Mouse (Mus musculus) B cell, adult (primary cell): Measurements from ENCODE around the gene Mob3b. TPM values are rescaled to one million over a fixed set of nuclear protein-coding genes. Genes with fewer than 3 reads are reported as not detected.

Experiments used
- total RNA-seq: library from RNA; stranded (reverse); gene quantifications from 4 replicates; pipeline ENCODE4 v1.2.4, GENCODE M21; 2023; ENCODE audit not compliant: inconsistent age

Gene Mob3b
- total RNA-seq = 7.6 to 9.4 TPM (median 8.1 TPM) in 4 replicates

DNA sequence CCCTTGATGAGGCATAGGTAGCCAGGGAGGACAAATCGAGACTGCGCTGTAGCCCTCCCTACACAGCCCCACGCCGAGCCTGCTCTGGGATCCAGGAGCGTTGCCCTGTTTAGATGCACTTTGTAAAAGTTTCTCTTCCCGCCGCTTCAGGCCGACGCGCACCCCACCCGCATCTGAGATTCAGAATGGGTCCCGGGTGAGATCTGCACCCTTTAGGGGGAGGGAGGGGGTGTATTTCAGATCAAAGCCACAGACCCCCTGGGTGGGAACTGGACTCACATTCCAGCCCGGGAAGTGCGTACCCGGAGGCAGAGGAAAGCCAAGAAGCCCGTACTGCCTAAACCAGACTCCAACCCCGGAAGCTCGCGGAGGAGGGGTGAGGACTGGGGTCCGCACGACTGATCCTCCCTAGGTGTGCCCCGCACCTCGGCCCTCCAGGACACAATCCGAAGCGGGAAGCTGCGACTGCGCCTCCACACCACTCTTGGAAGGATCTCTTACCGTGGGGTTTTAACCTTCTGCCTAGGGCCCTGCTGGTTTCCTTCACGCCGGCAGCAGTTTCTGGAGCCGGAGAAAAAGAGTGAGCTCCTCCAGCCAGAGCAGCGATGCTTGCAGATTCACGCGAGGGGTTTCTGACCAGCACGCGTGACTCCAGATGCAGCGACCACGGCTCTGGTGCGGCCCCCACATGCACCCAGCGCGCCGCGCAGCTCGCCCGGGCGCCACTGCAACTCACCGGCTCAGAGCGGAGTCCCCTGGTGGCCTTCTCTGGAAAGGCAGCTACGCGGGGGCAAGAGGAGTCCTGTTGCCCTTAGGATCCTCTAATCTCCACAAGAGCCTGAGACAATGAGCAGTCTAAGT lies at the start of gene Mob3b:
Gene Mob3b, minus strand, starts transcription at position 734 of the 861 bp plus-strand sequence.

DNA sequence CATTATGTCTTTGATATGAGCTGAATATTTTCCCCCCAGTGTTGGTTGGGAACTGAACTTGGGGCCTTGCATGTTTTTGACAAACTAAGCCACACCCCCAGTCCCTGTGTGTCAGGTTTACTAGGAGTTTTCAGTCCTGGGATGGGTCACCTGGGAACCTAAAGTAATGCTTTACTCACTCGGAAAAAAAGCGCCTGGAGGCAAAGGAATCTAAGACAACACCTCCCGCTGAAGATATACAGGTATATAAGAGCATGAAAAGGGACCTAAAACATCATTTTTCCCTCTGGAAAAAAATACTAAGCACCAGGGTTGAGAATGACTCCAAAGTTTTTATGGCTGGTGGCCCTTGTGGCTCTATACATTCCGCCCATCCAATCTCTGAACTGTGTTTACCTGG lies 5.5 kb downstream of the Mob3b start, which contains the start of gene Ifnk:
Gene Ifnk, plus strand, starts transcription at position 301 of the 400 bp plus-strand sequence.

Other genes with a start within 250 kb of the Mob3b start
- not detected in 4 replicates for gene Ifnk, start 5.4 kb downstream of the Mob3b start, total RNA-seq
- 16.3 to 21.8 TPM (median 17.3 TPM) in 4 replicates for gene C9orf72, start 68.7 kb upstream of the Mob3b start, total RNA-seq